Mouse (Mus musculus): ENCODE measurements around the gene St6galnac3.

Gene St6galnac3

GRCm38 (mm10) chr3:153472583-153473471 lies 252.1 kb downstream of the St6galnac3 start:
- no peak for DNase-seq (ENCODE audit: low spot score in 2 of 2)

GRCm38 (mm10) chr3:153463849-153464248 lies 261.1 kb downstream of the St6galnac3 start:
- DNase-seq (ENCODE audit: low spot score in 2 of 2) = no peak

GRCm38 (mm10) chr3:153460173-153460572 lies 264.8 kb downstream of the St6galnac3 start:
- no peak for DNase-seq (ENCODE audit: low spot score in 2 of 2)

DNA sequence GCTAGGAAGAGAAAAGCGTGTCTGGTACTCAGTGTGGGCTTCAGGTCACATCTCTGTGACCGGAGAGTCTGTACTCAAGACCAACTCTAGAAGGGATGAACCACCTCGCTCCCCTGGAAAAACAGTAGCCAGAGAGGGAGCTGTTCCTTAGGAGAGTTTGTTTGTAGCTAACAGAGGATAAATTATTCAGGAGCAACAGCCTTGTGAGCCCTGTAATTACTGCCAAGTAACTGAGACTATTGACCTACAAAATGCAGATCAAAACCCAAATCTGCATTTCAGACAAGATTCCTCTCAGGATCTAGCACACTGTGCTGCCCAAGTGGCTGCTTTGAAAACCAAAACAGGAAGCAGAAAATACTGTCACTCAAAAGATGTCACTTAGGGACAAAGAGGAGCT lies 266.4 kb downstream of the St6galnac3 start:
- DNase-seq (ENCODE audit: low spot score in 2 of 2) = no peak

DNA sequence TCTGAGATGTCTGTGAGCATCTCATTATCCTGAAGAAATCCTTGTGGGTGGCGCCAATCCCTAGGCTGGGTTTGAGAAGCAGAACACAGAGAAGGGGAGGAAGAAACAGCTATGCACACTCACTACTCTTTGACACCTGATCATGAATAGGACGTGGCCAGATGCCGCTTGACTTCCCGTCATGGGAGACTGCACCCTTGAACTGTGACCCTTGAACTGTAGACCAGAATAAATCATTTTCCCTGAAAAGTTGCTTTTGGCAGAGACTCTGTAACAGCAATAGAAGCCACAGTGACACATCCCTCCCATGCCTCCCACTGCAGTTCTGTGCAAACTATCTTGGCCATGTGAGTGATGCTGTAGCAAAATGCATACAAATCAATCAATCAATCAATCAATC lies 267.3 kb downstream of the St6galnac3 start:
- no peak for DNase-seq (ENCODE audit: low spot score in 2 of 2)

- peak in 1 of 2 experiments; percentile 23 for DNase-seq (ENCODE audit: low spot score in 2 of 2)
Observed at GRCm38 (mm10) chr3:153457203-153457602, 267.8 kb downstream of the St6galnac3 start.

DNA sequence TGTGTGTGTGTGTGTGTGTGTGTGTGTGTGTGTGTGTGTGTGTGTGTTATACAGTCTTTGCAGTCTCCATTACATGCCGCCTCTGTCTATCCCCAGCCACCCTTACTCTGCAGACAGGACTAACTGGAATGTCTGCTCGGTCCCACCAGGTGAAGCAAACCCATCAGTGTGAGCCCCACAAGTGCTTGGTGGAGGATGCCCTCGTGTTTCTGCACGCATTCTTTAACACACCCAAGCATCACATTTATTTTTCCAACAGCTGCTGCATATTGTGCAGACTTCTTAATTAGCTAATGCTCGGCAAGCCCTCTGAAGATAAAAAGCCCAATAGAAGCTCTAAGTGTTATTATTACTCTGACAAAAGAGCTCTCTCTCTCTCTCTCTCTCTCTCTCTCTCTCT lies 268.7 kb downstream of the St6galnac3 start:
- no peak for DNase-seq (ENCODE audit: low spot score in 2 of 2)

DNA sequence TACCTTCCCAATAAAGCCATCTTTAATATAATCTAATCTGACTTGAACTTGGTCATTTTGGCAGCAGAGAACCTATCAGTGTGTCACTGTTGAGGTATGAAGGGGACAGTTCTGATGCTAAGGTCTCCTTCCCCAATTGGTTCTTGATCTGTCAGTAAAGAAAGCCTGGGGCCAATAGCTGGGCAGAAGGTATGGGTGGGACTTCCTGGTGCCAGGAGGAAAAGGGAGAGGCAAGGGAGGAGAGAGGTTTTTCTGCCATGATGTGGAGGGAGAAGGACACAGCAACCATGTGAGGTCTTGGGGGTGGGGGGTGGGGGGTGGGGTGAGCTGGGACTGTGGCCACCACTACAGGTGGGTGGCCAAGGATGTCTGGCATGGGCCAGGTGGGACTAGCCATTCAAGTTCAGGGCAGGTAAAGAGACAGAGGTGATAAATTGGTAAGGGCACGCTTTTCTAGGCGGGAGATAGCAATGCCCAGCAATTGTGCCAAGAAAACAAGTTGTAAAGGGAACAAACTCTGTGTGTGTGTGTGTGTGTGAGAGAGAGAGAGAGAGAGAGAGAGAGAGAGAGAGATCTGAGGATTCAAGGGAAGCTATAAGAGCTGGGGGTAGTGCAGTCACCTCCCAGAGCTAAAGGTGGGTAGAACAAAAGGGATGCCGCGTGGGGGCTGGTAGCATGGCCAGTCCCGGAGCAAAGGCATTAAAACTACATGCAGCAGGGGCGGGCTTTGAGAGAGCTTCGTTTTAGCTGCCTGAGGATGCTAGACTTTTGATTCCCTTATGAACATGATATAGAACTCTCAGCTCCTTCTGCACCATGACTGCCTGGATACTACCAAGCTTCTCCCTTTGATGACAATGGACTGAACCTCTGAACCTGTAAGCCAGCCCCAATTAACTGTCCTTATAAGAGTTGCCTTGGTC lies 271.6 kb downstream of the St6galnac3 start:
- no peak for DNase-seq (ENCODE audit: low spot score in 2 of 2)

DNA sequence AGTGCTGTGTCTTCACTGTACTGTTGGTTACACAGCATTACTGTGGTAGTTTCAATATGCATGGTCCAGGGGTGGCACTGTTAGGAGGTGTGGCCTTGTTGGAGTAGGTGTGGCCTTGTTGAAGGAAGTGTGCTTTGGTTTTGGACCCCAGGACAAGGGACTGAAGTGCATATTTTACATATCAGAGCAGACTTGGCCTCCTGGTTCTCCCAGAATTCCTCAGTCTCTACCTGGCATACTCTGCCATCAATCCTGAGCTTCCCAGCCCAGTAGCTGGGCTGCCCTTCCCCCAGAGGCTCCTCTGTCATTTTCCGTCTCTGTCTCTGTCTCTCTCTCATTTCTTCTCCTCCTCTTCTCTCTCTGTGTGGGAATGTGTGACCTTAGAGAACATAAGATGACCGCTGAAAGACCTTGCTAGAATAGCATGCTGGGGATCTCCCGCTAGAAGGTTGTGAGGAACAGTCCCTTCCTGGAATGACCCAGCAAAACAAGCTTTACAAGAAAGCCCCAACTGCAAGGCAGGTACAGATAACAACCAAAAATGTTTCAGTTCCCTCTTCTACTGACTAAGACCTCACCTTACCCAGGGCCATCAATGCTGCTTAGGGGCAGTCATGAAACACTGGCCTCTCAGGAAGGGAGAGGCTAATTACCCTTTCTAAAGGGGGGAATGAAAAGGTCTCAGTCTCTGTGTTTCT lies 272.5 kb downstream of the St6galnac3 start:
- DNase-seq (ENCODE audit: low spot score in 2 of 2) = no peak

GRCm38 (mm10) chr3:153441329-153441728 lies 283.6 kb downstream of the St6galnac3 start:
- peak in 1 of 2 experiments; percentile 42 for DNase-seq (ENCODE audit: low spot score in 2 of 2)

DNA sequence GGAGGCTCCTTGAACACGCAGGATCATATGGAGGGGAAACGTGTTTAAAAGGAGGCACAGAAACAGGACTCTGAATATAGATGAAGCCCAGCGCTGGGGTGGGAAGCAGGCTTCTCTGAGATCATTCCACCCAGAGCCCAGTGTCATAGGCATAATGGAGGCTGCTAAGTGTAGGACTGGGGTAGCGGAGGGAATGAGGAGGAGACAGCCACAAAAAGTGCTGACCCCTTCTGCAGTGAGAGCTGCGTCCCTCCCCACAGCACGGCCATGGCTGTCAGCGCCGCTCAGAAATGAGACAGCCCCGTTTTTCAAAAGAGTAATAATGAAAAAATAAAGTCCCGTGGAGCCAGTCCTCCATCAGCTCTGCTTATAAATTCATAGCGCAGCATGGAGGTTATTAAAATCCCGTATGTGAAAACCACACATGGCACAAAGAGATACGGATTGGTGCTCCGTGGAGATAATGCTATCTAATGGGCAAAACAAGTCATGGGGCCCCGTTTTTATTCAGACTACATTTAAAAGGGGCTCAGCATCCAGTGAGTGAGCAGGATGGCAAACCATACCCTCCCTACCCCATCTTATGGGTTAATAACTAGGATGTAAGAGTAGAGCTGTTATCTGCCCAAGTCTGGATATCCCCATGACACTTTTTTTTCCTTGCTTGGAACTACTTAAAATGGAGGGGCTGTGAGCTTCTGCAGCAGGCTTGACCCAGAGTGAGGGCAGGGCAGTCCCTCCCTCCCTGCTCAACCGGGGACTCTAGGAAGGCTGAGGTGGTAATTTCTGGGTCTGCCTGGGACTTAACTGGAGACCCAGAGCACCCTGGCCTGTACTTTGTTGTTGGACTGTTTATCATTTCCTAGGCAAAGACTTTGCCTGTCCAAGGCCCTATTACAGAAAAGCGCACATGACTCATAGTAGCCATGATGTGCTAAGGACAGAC lies 288.6 kb downstream of the St6galnac3 start:
- DNase-seq (ENCODE audit: low spot score in 2 of 2) = no peak

- no peak for DNase-seq (ENCODE audit: low spot score in 2 of 2)
Observed at GRCm38 (mm10) chr3:153433010-153433409, 292.0 kb downstream of the St6galnac3 start.

- no peak for DNase-seq (ENCODE audit: low spot score in 2 of 2)
Observed at GRCm38 (mm10) chr3:153432053-153432816, 292.7 kb downstream of the St6galnac3 start.

DNA sequence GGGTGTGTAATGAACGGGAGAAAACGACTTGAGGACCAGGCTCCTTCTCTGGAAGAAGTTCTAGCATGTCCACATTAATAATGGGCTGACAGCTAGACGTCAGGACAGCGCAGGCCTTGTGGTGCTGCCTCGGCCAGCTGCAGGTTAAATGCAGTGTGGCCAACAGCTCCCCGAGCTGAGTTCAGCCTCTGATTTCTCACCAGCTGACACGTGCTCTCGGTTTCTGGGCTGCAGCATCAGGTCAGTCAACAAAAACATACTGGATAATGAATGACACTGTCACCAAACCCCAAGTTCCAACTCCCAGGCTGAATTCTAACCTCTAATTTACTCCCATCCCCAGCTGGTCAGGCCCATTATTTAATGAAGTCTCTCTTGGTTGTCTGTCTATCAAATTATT lies 295.1 kb downstream of the St6galnac3 start:
- no peak for DNase-seq (ENCODE audit: low spot score in 2 of 2)

GRCm38 (mm10) chr3:153421918-153422290 lies 303.1 kb downstream of the St6galnac3 start:
- DNase-seq (ENCODE audit: low spot score in 2 of 2) = no peak

DNA sequence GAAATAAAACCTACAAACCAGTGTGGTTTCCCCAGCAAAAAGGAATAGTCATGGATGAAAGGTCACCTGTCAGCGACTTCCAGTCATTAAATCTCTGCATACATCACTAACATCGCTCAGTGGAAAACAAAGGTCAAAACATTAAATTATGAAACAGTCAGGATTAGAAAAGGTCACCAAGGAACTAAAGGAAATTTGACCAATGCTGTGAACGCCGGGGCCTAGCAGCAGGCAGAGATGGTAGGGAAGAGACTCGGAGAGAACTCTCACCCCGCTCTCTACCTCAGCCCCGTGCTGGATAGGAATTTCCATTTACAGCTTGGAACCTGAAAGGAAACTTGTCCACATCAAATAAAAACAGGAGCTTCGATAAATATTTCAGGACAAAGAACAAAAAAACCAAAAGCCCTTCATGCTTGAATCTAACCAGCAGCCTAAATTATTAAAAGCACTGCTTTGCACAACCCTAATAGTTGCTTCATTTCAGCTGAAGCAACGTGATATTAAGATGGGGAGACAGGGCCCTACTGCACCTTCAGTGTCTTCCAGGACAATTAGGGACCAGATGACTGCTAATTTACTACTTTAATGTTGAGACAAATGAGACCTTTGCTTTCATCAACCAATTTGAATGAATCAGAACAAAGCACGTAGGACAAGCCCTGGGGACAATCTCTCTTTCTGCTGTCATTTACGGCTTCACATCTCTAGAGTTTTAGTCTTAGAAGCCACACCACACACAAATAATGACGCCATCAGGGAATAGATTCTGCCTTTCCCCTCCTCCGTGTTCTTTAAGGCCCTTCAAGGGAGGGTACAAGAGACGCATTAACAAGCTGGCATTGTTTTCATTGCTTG lies 303.7 kb downstream of the St6galnac3 start:
- no peak for DNase-seq (ENCODE audit: low spot score in 2 of 2)

GRCm38 (mm10) chr3:153419331-153419730 lies 305.6 kb downstream of the St6galnac3 start:
- DNase-seq (ENCODE audit: low spot score in 2 of 2) = no peak

GRCm38 (mm10) chr3:153417001-153417400 lies 308.0 kb downstream of the St6galnac3 start:
- DNase-seq (ENCODE audit: low spot score in 2 of 2) = no peak

DNA sequence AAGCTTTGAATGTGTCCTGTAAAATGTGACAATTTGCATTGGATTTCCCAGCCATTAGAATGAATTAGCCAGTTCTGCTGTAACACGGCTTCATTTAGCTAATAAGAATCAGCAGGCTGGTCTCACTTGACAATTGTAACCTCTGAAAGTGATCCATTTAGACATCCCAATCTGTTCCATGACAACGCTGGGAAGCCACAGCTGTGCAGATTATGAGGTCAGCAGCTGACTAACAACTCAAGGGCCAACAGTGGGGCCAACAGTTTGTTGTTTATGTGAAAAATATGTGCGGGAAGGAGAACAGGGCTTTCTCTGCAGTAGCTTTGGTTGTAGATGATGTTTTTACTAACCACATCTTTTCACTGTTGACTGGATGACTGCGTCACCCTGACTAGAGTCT lies 308.6 kb downstream of the St6galnac3 start:
- no peak for DNase-seq (ENCODE audit: low spot score in 2 of 2)
